Mouse (Mus musculus) retina, adult 2 months (tissue): ENCODE measurements around the gene Mob3a.
"Not testable (repeated sequence)": the region's sequence is repeated elsewhere in the genome, so short reads cannot be mapped to it uniquely, and the experiment has no call there.

Experiments
- DNase-seq: peaks from one replicate; pipeline ENCODE4 v3.0.0-alpha.2; 2012; ENCODE audit warnings: low read depth, low spot score

Mob3a gene

GRCm38 (mm10) chr10:80663485-80664196, 38.1 kb downstream of the Mob3a start:
- no peak for DNase-seq

- DNase-seq: no peak
Measured at GRCm38 (mm10) chr10:80661149-80661548, 40.6 kb downstream of the Mob3a start.

DNA sequence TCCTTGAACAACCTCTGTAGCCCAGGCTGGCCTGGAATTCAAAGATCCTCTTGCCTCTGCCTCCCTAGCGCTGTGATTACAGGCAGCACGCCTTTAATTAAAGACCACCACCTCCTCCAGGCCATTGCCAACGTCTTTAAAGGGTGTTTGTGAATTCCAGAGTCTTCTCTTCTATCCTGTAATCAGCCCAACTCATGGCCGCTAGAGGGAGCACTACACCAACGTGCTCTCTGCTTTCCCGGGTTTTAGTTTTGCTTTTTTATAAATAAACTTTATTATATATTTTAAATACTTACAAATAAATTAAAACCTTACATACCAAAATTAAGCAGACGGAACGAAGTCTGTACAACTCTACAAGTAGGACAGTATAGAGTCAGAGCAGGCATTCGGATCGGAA, 42.6 kb downstream of the Mob3a start:
- DNase-seq: peak; percentile 57

DNA sequence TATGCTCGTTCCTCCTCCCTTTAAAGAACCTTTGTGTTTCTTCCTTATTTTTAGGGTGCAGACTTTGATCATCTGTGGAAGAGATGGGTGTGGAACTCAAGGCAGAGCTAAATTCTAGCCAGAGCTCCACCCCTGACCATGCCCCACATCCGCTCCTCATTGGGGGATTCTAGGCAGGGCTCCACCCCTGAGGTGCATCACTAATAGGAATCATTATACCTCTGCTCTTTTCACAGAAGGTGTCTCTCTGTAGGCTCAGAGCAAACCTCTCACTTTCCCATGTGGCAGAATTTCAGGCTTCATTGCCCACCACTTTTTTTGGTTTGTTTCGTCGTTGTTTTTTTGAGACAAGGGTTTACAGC, 43.0 kb downstream of the Mob3a start:
- DNase-seq: no peak

GRCm38 (mm10) chr10:80658194-80658840, 43.5 kb downstream of the Mob3a start:
- no peak for DNase-seq

DNA sequence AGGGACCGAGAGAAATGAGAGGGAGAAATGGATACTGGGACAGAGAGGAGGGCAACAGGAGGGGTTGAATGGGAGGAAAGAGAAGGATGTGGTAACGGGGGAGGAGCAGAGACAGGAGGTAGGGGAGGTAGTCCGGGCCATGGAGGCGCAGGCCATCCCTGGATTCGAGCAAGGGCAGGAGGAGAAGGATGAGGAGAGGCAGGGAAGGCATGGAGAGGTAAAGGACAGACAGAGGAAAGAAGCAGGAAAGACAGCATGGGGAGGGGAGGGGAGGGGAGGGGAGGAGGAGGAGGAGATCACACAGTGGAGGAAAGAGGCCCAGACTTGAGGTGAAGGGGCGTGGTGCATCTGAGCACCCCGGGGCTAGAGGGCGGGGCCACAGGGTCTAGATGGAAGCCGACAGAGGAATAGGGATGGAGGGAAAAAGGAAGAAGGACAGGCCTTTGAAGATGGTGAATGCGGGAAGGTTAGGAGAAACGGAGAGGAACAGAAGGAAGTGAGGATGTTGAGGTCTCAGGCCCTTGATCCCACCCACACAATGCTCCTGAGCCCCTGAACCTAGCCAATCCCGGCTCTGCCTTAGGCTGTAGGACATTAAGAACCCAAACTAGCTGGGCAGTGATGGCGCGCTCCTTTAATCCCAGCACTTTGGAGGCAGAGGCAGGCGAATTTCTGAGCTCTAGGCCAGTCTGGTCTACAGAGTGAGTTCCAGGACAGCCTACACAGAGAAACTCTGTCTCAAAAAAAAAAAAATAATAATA, 44.7 kb downstream of the Mob3a start, which contains the start of gene Btbd2:
Gene Btbd2 (minus strand): TSS at position 209 of the 761 bp plus-strand sequence.
- DNase-seq: no peak

DNA sequence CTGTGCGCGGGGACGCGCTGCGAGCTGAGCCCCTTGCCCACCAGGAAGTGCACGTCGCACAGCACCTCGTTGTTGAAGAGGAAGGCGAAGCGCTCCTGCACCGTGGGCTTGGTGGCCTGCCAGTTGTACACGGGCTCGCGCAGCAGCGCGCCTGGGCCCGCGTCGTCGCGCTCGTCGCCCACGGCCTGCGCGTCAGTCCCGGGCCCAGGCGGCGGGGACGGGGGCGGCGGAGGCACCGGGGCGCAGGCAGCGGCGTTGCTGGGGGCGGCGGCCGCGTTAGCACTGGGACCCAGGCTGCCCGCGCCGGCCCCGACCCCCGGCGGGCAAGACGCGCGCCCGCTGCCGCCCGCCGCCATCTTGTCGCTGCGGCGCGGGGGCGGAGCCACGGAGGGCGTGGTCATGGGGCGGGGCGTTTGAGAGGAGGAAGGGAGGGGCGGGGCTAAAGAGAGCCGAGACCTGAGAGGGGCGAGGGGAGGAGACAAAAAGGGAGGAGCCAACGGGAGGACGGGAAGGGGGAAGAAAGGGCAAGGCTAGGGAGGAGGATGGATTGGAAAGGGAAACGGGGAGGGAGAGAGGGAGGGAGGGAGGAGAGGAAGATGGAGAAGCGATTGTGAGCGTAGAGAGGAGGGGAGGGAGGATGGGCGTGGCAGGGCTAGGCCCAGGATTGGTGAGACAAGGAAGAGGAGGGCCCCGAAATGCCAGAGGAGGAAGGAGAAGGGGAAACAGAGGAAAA, 45.5 kb downstream of the Mob3a start:
- DNase-seq: peak; percentile 95

DNA sequence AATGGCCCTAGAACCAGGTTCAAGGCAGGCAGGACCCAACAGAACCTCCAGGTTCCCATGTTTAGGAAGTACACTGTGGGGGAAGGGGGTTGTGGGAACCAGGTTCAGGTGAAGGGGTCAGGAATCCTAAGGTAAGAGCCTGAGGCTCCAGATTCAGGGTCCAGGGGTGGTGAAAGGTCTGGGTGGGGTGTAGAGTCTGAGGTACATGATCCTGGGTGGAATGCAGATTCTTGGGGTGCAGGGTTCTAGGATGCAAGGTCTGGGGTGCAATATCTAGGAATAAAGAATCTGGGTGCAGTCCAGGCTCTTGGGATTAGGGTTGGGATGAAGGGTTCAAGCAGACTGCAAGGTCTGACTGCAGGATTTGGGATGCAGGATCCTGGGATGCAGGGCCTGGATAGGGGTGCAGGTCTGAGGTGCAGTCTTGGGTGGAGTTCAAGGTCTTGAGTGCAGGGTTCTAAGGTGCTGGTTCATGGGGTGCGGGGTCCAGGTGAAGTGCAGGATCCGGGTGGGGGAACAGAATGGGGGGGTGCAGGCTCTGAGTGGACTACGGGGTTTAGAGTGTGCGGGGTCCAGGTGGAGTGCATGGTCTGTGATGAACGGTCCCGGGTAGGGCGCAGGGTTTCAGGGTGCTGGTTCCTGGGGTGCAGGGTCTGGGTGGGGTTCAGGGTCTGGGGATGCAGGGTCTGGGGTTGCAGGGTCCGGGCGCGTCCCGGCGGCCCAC, 46.2 kb downstream of the Mob3a start:
- no peak for DNase-seq

GRCm38 (mm10) chr10:80654866-80655265, 46.9 kb downstream of the Mob3a start:
- no peak for DNase-seq

DNA sequence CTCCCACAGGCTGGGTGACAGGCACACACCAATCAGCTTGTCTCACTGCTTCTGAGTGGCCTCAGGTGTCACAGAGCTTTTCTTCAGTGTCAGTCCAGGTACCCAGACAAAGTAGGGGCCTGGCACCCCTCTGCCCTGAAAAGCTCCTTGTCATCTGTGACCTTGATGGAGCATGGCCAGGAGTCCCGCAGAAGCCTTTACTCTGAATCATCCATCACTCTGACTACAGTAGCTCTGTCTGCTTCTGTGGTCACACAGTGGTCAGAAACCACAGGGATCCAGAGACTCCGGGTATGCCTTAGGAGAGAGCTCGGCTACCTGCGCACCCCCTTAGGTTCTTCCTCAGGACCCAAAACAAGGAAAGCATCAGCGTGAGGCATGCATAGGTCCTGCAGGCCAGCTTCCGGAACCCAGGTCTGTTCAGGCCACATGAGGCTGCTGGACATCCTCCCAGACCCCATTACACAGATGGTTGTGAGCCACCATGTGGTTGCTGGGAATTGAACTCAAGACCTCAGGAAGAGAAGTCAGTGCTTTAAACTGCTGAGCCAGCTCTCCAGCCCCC, 48.5 kb downstream of the Mob3a start:
- DNase-seq: no peak

DNA sequence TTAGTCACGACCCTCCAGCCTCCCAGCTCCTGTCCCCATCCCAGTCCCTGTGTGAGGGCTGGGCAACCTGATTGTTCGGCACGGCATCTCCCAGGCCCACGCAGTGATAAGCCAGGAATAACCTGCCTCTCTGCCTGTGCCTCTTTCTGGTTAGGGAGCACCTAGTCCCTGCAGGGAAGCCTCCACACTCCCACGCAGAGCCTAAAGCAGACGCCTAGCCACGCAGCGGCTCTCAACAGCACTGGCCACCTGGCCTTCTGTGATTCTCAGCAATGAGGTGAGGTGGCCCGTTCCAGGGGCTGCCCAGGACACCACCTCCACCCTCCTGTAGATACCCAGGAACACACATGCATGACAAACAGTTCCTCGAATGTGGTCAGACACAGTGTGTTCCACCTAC, 51.4 kb downstream of the Mob3a start:
- DNase-seq: no peak

GRCm38 (mm10) chr10:80649910-80650309, 51.9 kb downstream of the Mob3a start:
- DNase-seq: not testable (repeated sequence)

GRCm38 (mm10) chr10:80646936-80647335, 54.8 kb downstream of the Mob3a start:
- no peak for DNase-seq

GRCm38 (mm10) chr10:80635345-80635744, 66.4 kb downstream of the Mob3a start:
- no peak for DNase-seq
